Mouse (Mus musculus): ENCODE measurements around the gene Ccdc81. TPM values are rescaled to one million over a fixed set of nuclear protein-coding genes. Genes with fewer than 3 reads are reported as not detected.

The Ccdc81 gene
- polyA plus RNA-seq, 1 experiment from 2014 or later = not detected

DNA sequence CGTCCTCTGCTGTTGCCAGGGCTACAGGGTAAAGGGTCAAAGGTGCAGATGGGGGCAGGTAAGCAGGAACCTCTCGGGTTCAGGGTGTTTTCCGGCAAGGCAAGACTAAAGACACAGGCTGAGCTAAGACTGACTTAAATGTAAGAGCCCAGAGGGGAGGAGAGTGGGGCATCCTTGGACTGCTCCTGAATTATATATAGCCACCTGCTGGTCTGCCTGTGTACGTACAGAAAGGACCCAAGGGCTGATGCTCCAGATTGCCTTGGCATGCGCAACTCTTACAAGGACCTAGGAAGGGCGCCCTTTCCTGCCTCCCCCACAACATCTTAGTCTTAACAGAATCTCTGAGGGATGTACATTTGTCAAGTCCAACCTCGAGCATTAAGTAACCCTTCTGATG is 74.2 kb downstream of the Ccdc81 start:
- Histone ChIP-seq H3K9me3 (ENCODE audit: control insufficient read depth, low read length) (no peaks in the 10 kb centered on the region), H3K4me3 (ENCODE audit: control insufficient read depth in 1 of 2, insufficient read depth in 1 of 2, low read depth in 1 of 2, low read length in 2 of 2) (no peak overlapping the region), H3K4me2 (ENCODE audit: low read length) (no peak overlapping the region), H3K27ac (replicated peaks in 1 of 2; ENCODE audit: control insufficient read depth in 1 of 2, insufficient read depth in 1 of 2, low read depth in 2 of 2, low read length in 2 of 2) (no peak overlapping the region), H3K9ac (ENCODE audit: low read length) (no peak overlapping the region), H3K27me3 (ENCODE audit: control insufficient read depth, insufficient read depth, low read length) (no peaks in the 10 kb centered on the region), H3K4me1 (ENCODE audit: control insufficient read depth in 2 of 2, insufficient read depth in 2 of 2, low read length in 2 of 2) (no peaks in the 10 kb centered on the region; a peak in 1 of 4 replicates), H3K36me3 (ENCODE audit: control insufficient read depth, insufficient read depth, low read length) (no peaks in the 10 kb centered on the region)
- WGBS = 42% methylated on average over 7 of the region's 7 CpGs
- no peak for ATAC-seq (ENCODE audit: insufficient number of reproducible peaks, insufficient read depth, low FRiP score, low read depth)

DNA sequence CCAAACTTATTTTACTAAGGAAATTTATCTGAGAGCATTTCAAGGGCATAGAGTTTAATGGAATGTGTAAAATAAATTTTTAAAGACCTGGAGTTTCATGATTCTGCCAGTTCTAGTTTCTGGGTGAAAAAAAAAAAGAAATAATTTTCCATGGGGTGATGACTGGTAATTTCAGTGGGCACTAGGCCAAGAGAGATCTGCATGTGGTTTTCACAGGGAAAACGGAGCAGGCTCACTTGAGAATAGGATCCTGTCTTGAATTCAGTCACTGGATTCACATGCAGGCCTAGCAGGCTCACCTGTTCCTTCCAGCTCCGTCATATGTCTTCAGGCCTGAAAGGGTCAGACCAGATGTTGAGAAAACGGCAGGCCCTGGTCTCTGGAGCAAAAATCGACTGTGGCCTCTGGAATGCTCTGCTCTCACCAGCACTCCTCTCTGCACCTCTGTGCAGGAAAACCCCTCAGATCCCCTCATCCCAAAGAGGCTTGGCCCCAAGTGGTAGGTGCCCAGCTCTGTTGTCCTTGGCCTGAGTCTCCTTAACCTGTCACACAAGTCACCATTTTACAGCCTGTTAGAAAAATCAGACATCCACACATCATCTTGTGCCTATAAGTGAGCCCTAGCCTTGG is 74.9 kb downstream of the Ccdc81 start:
- Histone ChIP-seq H3K4me3 (ENCODE audit: control insufficient read depth in 1 of 2, insufficient read depth in 1 of 2, low read depth in 1 of 2, low read length in 2 of 2) (no peak overlapping the region), H3K27ac (replicated peaks in 1 of 2; ENCODE audit: control insufficient read depth in 1 of 2, insufficient read depth in 1 of 2, low read depth in 2 of 2, low read length in 2 of 2) (no peak overlapping the region), H3K9me3 (ENCODE audit: control insufficient read depth, low read length) (no peaks in the 10 kb centered on the region), H3K27me3 (ENCODE audit: control insufficient read depth, insufficient read depth, low read length) (no peaks in the 10 kb centered on the region), H3K36me3 (ENCODE audit: control insufficient read depth, insufficient read depth, low read length) (no peaks in the 10 kb centered on the region), H3K4me1 (ENCODE audit: control insufficient read depth in 2 of 2, insufficient read depth in 2 of 2, low read length in 2 of 2) (no peaks in the 10 kb centered on the region; a peak in 1 of 4 replicates), H3K9ac (ENCODE audit: low read length) (no peak overlapping the region), H3K4me2 (ENCODE audit: low read length) (no peak overlapping the region)
- WGBS = 74% methylated on average over 4 of the region's 4 CpGs
- ATAC-seq (ENCODE audit: insufficient number of reproducible peaks, insufficient read depth, low FRiP score, low read depth) = no peak

Other genes with a start within 250 kb of the Ccdc81 start
- 111 and 118 TPM in 2 replicates for gene Hikeshi, start 37.6 kb upstream of the Ccdc81 start, polyA plus RNA-seq (2014; fragmentation: Nextera tagmentation; extraction: Ambion mirVana)
- 47.3 and 47.5 TPM in 2 replicates for gene Eed, start 77.4 kb upstream of the Ccdc81 start, polyA plus RNA-seq (2014; fragmentation: Nextera tagmentation; extraction: Ambion mirVana)
- gene Picalm, start 226.6 kb upstream of the Ccdc81 start, polyA plus RNA-seq (2014; fragmentation: Nextera tagmentation; extraction: Ambion mirVana) = 42.4 and 44.4 TPM in 2 replicates